Mouse (Mus musculus) heart, postnatal 36 days (tissue): Measurements from ENCODE around the gene Frmd8. TPM values are rescaled to one million over a fixed set of nuclear protein-coding genes. Genes with fewer than 3 reads are reported as not detected.
A peak's percentile ranks its signal among the peaks of the same experiment; 100 is the strongest.
"Not testable (repeated sequence)": the region's sequence is repeated elsewhere in the genome, so short reads cannot be mapped to it uniquely, and the experiment has no call there.

Source experiments
- DNase-seq, 2 experiments: peaks; one replicate each; pipeline ENCODE4 v3.0.0; 2021 to 2022
- intact Hi-C: fragments of 180-260 bp; cut with DNase I; formaldehyde crosslinking; loops from one replicate; pipeline ENCODE4 v1.15.1; 2025
- total RNA-seq, 2 experiments: library from RNA; stranded (reverse); gene quantifications; 2 replicates each; pipeline ENCODE4 v1.2.3; 2021

Gene Frmd8
- total RNA-seq, 2 experiments from 2014 or later, result 11.4 to 11.7 TPM

- DNase-seq, result no peak
- intact Hi-C loops, result no loop called here
Observed at GRCm38 (mm10) chr19:5887234-5887815, 12.3 kb upstream of the Frmd8 start.

- DNase-seq, result no peak
- intact Hi-C loops, result no loop called here
Observed at GRCm38 (mm10) chr19:5885838-5886237, 10.8 kb upstream of the Frmd8 start.

GRCm38 (mm10) chr19:5883935-5884334 is 8.9 kb upstream of the Frmd8 start:
- no peak for DNase-seq
- intact Hi-C loops, result no loop called here

DNA sequence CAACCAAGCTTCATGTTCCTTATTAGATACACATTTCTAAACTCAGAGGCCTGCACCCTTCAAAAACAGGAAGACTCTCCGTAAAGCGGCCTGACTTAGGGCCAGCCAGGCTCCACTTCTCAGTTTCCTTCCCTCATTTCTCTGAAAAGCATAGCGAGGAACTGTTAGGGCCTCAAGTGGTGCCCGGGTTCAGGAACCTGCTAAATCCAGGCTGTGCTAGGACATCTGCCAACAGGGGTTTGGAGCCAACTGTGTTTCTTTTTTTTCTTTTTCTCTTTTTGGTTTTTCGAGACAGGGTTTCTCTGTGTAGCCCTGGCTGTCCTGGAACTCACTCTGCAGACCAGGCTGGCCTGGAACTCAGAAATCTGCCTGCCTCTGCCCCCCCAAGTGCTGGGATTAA is 7.0 kb upstream of the Frmd8 start:
- DNase-seq, intact Hi-C loops: not testable (repeated sequence)

DNA sequence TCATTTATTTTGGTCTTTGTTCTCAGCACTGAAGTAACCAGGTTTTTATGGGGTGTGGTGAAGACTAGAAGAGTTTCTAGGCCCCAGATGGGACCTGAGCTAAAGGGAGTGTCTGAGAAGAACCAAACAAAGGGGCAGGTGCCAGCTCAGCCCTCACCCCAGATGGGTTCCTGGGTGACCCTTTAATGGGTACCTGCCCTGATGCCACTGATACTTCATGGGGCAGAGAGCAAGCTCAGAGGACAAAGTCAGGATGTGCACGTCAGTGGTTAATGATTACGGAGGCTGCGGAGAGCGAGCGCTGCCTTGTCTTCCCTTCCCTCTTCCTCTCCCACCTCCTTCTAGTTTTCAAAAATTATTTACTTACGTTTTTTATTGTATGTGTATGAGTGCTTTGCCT is 6.1 kb upstream of the Frmd8 start:
- DNase-seq, result no peak
- intact Hi-C loops, result no loop called here

DNA sequence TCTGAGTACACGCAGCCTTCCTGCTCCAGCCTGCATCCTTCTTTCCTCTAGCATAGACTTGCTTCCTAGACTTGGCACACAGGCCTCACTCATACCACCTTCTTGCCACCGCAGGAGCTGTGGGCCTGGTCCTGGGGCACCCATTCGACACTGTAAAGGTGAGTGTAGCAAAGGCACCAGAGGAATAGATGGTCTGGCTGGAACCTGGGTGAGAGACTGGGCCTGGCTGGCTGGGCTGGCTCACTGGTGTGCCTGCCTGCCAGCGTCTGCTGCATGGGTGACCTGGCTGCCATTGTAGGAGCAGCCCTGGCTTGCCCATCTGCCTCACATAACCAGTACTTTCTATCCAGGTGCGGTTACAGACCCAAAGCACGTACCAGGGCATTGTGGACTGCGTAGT is 4.7 kb upstream of the Frmd8 start:
- intact Hi-C loops, result no loop called here
- no peak for DNase-seq

GRCm38 (mm10) chr19:5878916-5879315 is 3.8 kb upstream of the Frmd8 start:
- DNase-seq, result no peak
- intact Hi-C loops, result loop anchor here (1.0 kb wide), 2 partner anchors 28 to 86 kb away; no protein-coding TSS in a partner anchor

- intact Hi-C loops, result loop anchor here (1.0 kb wide), 2 partner anchors 27 to 85 kb away; no protein-coding TSS in a partner anchor
- peak in 1 of 2 experiments; percentile 25 for DNase-seq
Observed at GRCm38 (mm10) chr19:5878362-5878722, 3.3 kb upstream of the Frmd8 start.

GRCm38 (mm10) chr19:5877618-5878361 is 2.7 kb upstream of the Frmd8 start, which contains the start of gene Slc25a45:
TSS of gene Slc25a45 (plus strand) at chr19:5877808.
- intact Hi-C loops, result loop anchor here (1.0 to 2.0 kb wide), 3 partner anchors 26 to 91 kb away; no protein-coding TSS in a partner anchor
- DNase-seq, result peak; percentile 70 to 74

GRCm38 (mm10) chr19:5874391-5874968 is 594 bp downstream of the Frmd8 start:
- intact Hi-C loops, result no loop called here
- no peak for DNase-seq

- no peak for DNase-seq
- intact Hi-C loops, result no loop called here
Observed at GRCm38 (mm10) chr19:5872931-5873556, 2.0 kb downstream of the Frmd8 start.

- no peak for DNase-seq
- intact Hi-C loops, result no loop called here
Observed at GRCm38 (mm10) chr19:5872528-5872927, 2.5 kb downstream of the Frmd8 start.

DNA sequence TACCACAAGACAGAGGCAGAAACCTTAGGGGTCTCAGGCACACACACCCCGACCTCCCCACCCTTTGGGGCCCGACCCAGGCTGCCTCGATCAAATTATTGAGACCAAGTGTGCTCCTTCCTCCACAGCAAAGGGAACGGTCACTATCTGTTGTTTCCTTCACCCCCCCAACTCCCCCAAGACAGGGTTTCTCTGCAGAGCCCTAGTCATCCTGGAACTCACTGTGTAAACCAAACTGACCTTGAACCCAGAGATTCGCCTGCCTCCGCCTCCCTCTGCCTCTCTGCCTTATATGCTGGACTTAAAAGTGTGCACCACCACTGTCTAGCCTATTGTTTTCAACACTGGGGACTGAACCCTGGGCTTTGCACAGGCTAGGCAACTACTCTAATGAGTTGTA is 3.4 kb downstream of the Frmd8 start:
- intact Hi-C loops, result no loop called here
- no peak for DNase-seq

DNA sequence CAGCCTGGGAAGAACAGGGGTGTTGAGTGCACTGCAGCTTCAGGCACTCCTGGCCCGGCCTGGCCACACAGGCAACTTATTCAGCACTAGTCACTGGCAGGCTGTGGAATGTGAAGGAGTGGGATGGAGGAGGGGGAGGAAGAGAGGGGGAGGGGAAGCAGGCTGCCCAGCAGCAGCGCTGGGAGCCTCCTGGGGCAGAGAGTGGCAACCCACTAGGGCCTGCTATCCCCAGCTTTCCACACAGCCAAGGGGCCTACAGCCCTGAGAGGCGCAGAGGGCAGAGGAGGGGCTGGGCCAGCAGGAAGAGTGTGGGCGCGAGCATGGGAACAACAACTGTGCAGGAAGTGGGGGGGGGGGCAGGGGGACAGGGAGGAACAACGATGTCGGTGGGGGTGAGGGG is 3.8 kb downstream of the Frmd8 start:
- intact Hi-C loops, result no loop called here
- peak in 1 of 2 experiments; percentile 43 for DNase-seq

DNA sequence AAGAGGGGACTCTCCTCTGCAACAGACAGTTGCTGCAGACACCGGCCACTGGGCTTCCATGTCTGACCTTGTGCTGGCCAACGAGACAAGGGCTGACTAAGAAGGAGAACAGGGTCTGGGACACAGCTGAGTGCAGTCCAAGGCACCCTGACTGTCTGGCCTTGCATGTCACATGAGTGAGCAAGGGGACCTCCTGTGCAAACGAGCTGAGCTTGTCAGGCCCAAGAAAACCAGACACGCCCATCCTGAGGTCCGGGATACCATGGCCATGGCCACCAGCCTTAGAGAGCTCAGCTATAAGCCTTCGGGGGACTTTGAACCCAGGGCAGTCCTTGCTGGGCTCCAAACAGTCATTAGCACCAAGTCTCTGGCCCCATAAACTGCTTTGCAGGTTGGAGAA is 7.0 kb downstream of the Frmd8 start:
- no peak for DNase-seq
- intact Hi-C loops, result no loop called here

DNA sequence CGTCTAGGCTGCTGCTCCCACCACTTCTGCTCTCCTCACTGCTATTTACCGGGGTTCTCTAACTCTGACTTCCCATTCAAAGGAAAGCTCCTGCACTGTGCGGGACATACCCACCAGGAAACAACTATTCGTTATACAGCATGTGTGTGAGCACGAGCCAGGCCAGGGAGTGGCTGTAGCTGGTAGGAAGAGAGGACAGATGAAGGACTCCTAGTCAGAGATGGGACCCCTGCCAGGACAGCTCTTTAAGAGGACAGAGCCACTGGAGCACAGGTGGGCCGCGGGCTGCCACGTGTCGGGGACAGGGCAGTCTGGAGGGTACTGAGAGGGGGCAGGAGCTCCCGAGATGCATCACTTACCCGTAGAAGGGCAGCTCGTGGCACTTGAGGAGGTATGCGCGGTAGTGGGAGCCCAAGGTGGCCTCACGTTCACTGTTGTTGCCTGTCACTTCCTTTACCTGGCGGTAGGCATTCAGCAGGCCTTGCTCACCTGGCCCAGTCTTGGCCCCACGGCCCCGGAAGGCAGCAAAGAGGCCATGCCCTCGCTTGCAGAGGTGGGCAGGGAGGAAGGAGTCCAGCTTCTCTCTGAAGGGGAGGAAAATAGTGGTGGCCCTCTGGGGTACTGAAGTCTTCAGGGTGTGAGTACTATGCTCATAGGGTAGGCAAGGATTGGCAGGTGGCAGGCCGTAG is 10.2 kb downstream of the Frmd8 start:
- DNase-seq, result no peak
- intact Hi-C loops, result loop anchor here (5.0 kb wide), 1 partner anchor 37 kb away; no protein-coding TSS in a partner anchor

DNA sequence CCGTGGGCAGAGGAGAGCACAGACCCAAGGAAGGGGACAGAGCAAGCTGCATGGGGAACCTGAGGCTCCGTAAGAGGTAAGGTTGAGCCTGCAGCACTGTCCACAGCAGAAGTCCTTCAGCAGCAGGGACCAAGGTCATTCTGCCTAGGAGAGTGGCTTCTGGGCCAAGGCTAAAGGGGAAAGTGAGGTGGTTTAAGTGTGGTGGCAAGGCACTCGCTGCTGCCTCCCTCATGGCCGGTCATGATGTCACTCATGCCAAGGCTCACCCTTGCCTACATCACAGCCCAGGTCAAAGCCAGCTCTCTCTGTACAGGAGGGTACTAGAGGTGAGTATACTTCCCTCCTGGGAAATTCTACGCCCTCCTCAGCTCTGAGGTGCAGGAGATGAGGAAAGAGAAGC is 11.3 kb downstream of the Frmd8 start:
- intact Hi-C loops, result loop anchor here (5.0 kb wide), 1 partner anchor 39 kb away; no protein-coding TSS in a partner anchor
- DNase-seq, result no peak

DNA sequence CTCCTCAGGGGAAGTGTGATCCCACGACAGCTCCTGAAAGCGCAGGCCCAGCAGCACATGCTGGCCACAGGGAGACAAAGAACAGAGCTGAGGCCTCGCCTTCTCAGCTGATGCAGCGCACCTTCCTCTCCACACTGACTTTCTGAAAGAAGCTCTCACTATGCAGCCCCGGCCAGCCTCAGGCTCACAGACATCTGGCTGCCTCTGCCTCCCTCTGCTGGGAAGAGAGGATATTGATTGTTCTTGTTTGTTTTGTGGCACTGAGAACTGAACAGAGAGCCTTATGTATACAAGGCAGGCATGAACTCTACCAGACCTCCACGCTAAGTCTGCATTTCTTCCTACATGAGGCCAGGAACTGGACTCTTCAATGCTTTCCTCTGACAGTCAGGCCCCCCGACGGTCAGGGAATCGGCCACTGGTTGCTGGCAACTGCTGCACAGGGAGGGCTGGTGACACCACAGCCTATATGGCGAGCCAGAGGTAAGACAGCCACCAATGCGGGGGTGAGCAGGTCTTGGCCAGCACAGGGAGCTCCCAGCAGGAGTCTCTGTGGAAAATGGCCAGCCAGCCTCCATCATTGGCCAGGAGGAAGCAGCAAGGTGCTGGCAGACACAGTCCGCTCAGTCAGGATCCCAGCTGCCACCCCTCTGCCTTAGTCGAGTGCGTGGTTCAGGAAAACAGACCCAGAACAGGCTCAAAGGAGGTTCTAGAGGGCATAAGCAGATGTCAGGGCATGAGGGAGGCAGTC is 12.6 kb downstream of the Frmd8 start:
- DNase-seq, result no peak

GRCm38 (mm10) chr19:5856604-5857003 is 18.5 kb downstream of the Frmd8 start:
- intact Hi-C loops, result loop anchor here (5.0 kb wide), 1 partner anchor 154 kb away; the partner anchor contains the start of gene Kcnk7
- no peak for DNase-seq

More for the DNA sequence above, 12.6 kb downstream of the Frmd8 start:
- intact Hi-C loops, result loop anchor here (5.0 kb wide), 1 partner anchor 40 kb away; no protein-coding TSS in a partner anchor
